Mouse (Mus musculus): ENCODE data around the gene Jmjd8.

Gene Jmjd8

DNA sequence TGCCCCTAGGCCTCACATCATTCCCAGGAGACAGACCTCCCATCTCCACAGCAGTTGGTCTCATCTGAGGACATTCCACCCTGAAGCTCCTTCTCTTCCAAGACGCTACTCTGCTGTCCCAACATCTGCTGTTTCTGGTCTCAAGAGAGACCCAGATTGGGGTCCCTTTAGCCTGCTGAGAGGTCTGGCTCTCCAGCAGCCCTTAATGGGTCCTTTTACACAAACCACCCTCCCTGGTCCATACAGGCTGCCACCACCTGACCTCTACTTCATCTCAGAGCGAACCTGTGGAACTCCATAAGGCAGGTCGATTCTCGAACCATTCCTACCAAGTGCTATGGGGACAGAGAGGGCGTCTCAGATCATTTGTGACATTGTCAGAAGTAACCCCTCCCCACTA lies 20.6 kb upstream of the Jmjd8 start:
- DNase-seq (ENCODE audit: extremely low read depth, low read depth, low spot score) = no peak

- no peak for DNase-seq (ENCODE audit: extremely low read depth, low read depth, low spot score)
Measured at GRCm38 (mm10) chr17:25808789-25809605, 19.7 kb upstream of the Jmjd8 start, which contains the start of gene Fbxl16. Gene Fbxl16 (plus strand): TSS chr17:25809085.

GRCm38 (mm10) chr17:25809606-25810340 lies 18.9 kb upstream of the Jmjd8 start:
- DNase-seq (ENCODE audit: extremely low read depth, low read depth, low spot score) = no peak

DNA sequence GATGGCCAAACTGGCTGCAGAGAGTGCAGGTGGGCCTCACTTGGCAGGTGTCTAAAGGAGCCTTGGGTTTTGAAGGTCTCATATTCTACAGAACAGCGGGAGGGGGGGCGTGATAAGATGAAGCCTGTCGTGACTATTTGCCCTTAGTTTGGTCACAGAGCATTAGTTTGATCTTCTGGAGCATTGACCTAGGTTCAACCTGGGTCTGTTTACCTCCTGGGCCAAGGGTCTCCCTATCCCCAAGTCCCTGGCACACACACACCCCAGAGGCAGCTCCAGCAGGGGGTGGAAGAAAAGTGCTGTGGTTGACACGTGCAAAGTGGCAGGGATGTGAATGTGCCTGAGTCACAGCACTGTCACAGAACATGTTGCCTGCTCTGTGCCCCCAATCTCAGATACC lies 17.8 kb upstream of the Jmjd8 start:
- no peak for DNase-seq (ENCODE audit: extremely low read depth, low read depth, low spot score)

DNA sequence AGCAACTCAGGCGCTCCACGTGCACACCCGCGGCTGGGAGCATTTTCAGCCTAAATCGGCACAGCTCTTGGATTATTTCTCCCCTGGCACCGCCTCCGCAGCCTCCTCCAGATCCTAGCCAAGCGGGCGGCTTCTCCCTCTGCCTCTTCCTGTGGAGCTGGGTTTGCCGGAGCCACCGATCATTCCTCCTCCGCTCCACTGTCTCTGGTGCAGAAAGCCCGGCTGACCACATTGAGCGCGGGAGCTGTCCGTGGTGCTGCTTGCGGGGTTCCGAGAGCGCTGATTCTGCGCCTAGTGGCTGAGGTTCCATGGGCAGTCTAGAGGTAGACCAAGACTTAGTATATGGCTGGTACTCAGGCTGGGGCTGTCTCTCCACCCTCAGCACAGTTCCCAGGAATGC lies 15.2 kb upstream of the Jmjd8 start:
- DNase-seq (ENCODE audit: extremely low read depth, low read depth, low spot score) = no peak

GRCm38 (mm10) chr17:25817662-25818061 lies 11.0 kb upstream of the Jmjd8 start:
- no peak for DNase-seq (ENCODE audit: extremely low read depth, low read depth, low spot score)

- DNase-seq (ENCODE audit: extremely low read depth, low read depth, low spot score) = no peak
Measured at GRCm38 (mm10) chr17:25818851-25819780, 9.6 kb upstream of the Jmjd8 start.

- no peak for DNase-seq (ENCODE audit: extremely low read depth, low read depth, low spot score)
Measured at GRCm38 (mm10) chr17:25823452-25823851, 5.2 kb upstream of the Jmjd8 start, which contains the start of gene Wdr24. Gene Wdr24 (plus strand): TSS chr17:25823627.

DNA sequence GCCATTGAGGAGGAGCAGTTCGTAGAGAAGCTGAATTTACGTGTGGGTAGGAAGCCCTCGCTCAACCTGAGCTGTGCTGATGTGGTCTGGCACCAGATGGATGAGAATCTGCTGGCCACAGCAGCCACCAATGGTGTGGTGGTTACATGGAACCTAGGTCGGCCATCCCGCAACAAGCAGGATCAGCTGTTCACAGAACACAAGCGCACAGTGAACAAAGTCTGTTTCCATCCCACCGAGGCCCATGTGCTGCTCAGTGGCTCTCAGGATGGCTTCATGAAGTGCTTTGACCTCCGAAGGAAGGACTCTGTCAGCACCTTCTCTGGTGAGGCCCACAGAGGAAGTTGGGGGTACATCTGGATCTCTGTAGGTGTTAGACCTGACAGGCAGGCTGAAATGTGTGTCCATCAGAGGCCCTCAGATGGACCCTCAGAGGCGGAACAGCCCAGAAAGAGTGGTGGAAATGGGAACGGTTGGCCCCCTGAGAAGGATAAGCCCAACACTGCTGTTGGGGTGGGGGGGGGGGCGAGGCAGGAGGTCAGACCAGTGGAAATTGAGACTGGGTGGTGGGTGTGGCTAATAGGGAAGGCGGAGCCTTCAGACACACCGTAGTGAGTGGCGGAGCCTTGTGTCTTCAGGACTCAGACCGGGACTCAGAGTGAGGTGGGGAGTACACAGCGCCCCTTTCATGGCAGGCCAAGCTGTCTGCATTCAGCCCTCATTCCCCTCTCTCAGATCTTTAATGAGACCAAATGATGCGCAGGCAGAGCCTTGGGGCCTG lies 4.1 kb upstream of the Jmjd8 start:
- DNase-seq (ENCODE audit: extremely low read depth, low read depth, low spot score) = no peak

DNA sequence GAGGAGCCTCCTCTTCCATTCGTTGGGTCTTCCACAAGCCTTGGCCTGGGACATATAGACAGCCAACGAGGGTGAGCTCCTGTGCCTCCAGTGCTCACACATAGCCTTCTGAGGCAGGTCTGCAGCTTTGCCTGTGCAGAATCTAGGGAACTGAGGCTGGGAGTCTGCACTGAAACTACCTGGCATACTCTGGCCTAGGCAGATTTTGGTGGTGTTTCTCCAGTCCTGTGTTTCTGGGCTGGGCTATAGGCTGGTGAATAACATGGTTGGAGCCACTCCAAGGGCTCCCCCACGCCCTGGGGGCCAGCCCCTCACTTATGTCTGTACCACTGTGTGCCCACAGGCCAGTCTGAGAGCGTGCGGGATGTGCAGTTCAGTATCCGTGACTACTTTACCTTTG lies 3.4 kb upstream of the Jmjd8 start:
- DNase-seq (ENCODE audit: extremely low read depth, low read depth, low spot score) = no peak

GRCm38 (mm10) chr17:25825984-25826570 lies 2.6 kb upstream of the Jmjd8 start:
- no peak for DNase-seq (ENCODE audit: extremely low read depth, low read depth, low spot score)

GRCm38 (mm10) chr17:25827011-25827410 lies 1.7 kb upstream of the Jmjd8 start:
- no peak for DNase-seq (ENCODE audit: extremely low read depth, low read depth, low spot score)

DNA sequence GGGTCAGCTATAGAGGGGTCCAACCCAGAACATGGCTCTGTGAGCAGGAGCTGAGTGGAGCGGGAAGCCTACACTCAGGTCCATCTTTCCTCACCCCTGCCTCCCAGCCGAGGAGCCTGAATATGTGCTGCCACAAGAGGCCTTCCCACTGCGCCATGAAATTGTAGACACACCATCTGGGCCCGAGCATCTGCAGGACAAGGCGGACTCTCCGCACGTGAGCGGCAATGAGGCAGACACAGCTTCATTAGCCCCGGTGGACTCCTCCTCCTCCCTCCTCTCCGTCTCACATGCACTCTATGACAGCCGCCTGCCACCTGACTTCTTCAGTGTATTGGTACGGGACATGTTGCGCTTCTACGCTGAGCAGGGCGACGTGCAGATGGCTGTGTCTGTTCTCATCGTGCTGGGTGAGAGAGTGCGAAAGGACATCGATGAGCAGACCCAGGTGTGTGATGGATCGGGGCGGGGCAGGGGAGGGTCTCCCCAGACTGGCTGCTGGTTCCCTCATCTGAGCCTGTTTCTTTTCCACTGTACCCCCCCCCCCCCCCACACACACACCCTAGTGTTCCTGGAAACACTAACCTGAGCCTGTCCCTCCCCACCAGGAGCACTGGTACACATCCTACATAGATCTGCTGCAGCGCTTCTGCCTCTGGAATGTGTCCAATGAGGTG lies 983 bp upstream of the Jmjd8 start:
- no peak for DNase-seq (ENCODE audit: extremely low read depth, low read depth, low spot score)

GRCm38 (mm10) chr17:25828223-25828594 lies 458 bp upstream of the Jmjd8 start:
- DNase-seq (ENCODE audit: extremely low read depth, low read depth, low spot score) = no peak

DNA sequence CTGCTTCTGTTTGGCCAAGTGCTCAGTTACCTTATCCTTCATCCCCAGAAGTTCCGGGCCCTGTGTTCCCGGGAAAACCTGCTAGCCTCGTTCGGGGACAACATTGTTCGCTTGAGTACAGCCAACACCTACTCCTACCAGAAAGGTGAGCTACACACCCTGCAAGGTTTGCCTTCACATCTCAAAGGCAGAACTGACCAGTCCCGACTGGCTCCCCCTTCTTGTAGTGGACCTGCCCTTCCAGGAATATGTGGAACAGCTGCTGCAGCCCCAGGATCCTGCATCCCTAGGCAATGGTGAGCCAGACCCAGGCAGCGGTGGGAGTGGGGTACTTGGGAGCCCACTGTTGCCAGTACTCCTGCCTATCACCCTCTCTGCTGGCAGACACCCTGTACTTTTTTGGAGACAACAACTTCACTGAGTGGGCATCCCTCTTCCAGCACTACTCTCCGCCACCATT lies 921 bp downstream of the Jmjd8 start:
- no peak for DNase-seq (ENCODE audit: extremely low read depth, low read depth, low spot score)

- no peak for DNase-seq (ENCODE audit: extremely low read depth, low read depth, low spot score)
Measured at GRCm38 (mm10) chr17:25830200-25830753, 1.6 kb downstream of the Jmjd8 start.

GRCm38 (mm10) chr17:25830806-25831431 lies 2.3 kb downstream of the Jmjd8 start:
- no peak for DNase-seq (ENCODE audit: extremely low read depth, low read depth, low spot score)

DNA sequence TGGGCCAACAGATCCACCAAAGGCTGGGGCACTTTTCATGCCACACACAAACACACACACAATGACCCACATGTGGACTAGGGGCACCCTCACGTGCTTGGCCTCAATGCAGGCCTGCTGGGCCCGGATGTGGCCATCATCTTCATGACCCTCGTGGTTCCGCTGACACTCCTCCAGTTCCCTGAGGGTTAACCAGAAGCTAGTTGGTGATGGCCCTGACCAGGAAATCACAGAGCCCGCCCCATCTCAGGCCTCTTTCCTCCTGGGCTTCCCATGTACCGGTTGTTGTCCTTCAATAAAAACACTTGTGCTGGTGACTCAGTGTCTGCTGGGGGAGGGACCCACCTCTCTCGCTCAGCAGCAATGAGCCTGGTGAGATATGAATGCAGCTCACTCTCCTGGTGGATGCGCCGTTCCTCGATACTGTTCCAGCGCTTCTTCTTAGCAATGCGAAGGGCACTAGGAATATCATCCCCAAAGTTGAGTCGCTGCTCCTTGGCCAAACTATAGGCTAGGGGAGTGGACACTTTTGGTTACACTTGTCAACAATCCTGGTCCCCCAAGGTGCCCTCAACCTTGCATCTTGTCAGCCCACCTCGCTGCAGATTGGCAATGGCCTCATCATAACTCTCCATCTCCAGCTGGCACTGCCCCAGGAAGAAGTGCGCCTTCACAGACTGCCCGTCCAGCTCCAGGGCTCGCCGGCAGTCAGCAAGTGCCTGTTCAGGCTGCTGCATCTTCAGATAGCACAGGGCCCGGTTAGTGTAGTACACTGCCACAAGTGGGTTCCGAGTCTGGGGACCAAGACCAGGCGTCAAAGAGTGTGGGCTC lies 3.0 kb downstream of the Jmjd8 start:
- DNase-seq (ENCODE audit: extremely low read depth, low read depth, low spot score) = no peak

Data from fat pad, adult 2 months (tissue).